Mouse (Mus musculus): ENCODE measurements around the gene Pum2. TPM values are rescaled to one million over a fixed set of nuclear protein-coding genes. Genes with fewer than 3 reads are reported as not detected.

Gene Pum2
- total and polyA plus RNA-seq, 3 experiments, result 62.9 to 140 (median 87.8) TPM

DNA sequence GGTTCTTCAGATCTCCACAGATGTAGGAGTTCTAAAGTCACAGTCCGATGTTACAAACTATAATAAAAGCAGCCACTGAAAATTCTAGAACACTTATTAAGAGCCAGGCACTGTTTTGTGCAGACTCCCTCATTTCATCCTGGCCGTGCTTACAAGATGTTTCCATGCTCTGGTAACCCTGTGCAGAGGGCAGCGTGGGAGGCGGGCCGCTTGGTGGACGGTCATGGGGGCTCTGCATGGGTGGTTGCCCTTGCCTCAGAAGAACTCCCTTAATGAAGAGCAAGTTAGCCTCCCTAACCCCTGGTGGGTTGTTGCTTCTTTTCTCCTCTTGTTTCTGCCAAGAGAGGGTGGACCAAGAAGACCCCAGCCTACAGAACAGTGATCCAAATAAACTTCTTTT, 85.8 kb downstream of the Pum2 start:
- H3K36me3 ChIP-seq (ENCODE audit: control insufficient read depth in 1 of 2, insufficient read depth in 2 of 2, low read length in 2 of 2), result no peaks in the 10 kb centered on the region; a peak in 1 of 4 replicates
- no peak for DNase-seq (ENCODE audit: low read depth, low spot score)
- no peak for TF ChIP-seq MAZ (IDR thresholded peaks at IDR 0.05; ENCODE audit: low read depth, low read length)
- no peak for TF ChIP-seq ETS1 (IDR thresholded peaks at IDR 0.05; ENCODE audit: low read depth, low read length)
- TF ChIP-seq MAX (IDR thresholded peaks at IDR 0.05; ENCODE audit: low read length), result no peak
- TF ChIP-seq HCFC1 (IDR thresholded peaks at IDR 0.05; ENCODE audit: low read depth, low read length), result no peak
- no peak for TF ChIP-seq MAFK (IDR thresholded peaks at IDR 0.05; ENCODE audit: borderline replicate concordance, low read depth, low read length)
- TF ChIP-seq USF1 (IDR thresholded peaks at IDR 0.05; ENCODE audit: low read depth, low read length), result no peak
- TF ChIP-seq USF2 (IDR thresholded peaks at IDR 0.05; ENCODE audit: borderline replicate concordance in 1 of 2, insufficient read depth in 1 of 2, low read depth in 1 of 2, low read length in 2 of 2), result no peak
- TF ChIP-seq POLR2AphosphoS2 (IDR thresholded peaks at IDR 0.05; ENCODE audit: low read length), result no peak
- no peak for TF ChIP-seq GABPA (IDR thresholded peaks at IDR 0.05; ENCODE audit: low read depth, low read length)
- no peak for TF ChIP-seq NELFE (IDR thresholded peaks at IDR 0.05; ENCODE audit: low read depth, low read length)
- TF ChIP-seq ZMIZ1 (IDR thresholded peaks at IDR 0.05; ENCODE audit: low read depth, low read length), result no peak
- no peak for TF ChIP-seq RAD21 (IDR thresholded peaks at IDR 0.05; ENCODE audit: low read depth, low read length)
- no peak for TF ChIP-seq ZC3H11A (IDR thresholded peaks at IDR 0.05; ENCODE audit: low read depth, low read length)
- no peak for TF ChIP-seq CTCF (IDR thresholded peaks at IDR 0.05 in 2 of 3, conservative IDR thresholded peaks at IDR 0.05 in 1 of 3; ENCODE audit: control insufficient read depth in 1 of 3, insufficient read depth in 1 of 3, low read depth in 2 of 3, low read length in 3 of 3, poor library complexity in 1 of 3, severe bottlenecking in 1 of 3)
- TF ChIP-seq UBTF (IDR thresholded peaks at IDR 0.05; ENCODE audit: borderline replicate concordance, insufficient read depth, low read depth, low read length), result no peak

DNA sequence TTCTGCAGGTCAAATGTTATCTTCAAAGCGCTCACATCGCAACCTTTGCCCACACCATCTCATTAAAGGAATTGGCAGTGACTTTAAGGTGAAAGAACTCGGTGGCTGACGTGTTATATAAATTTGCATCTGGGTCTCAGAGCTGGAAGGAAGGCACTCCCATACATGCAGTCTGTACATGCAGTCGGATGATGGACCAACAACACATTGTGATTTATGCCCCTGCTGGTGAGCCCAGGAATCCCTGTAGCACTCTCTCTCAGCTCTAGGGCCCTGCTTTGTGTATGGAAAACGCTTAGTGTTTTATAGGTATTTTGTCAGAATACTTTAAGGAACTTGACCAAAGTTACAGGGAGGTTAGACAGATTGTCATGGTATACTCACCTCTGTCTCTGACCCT, 86.6 kb downstream of the Pum2 start:
- Histone ChIP-seq H3K4me1 (ENCODE audit: control insufficient read depth in 1 of 2, insufficient read depth in 2 of 2, low read length in 2 of 2) (no peaks in the 10 kb centered on the region), H3K79me2 (ENCODE audit: control insufficient read depth, insufficient read depth, low read length, poor library complexity) (no peaks in the 10 kb centered on the region), H3K9ac (ENCODE audit: control insufficient read depth, low read depth, low read length, poor library complexity, severe bottlenecking) (no peak overlapping the region), H3K27ac (ENCODE audit: control insufficient read depth, low read depth, low read length) (no peak overlapping the region), H3K9me3 (replicated peaks; ENCODE audit: insufficient read depth, low read length) (no peaks in the 10 kb centered on the region), H3K36me3 (ENCODE audit: control insufficient read depth in 1 of 2, insufficient read depth in 2 of 2, low read length in 2 of 2) (no peaks in the 10 kb centered on the region; a peak in 1 of 4 replicates), H3K27me3 (ENCODE audit: control insufficient read depth in 1 of 2, insufficient read depth in 2 of 2, low read length in 2 of 2) (no peaks in the 10 kb centered on the region; a peak in 1 of 4 replicates), H3K4me3 (ENCODE audit: control insufficient read depth in 1 of 2, insufficient read depth in 1 of 2, low read depth in 2 of 2, low read length in 2 of 2) (no peak overlapping the region)
- no peak for TF ChIP-seq RCOR1 (IDR thresholded peaks at IDR 0.05; ENCODE audit: low read depth, low read length)
- no peak for TF ChIP-seq HCFC1 (IDR thresholded peaks at IDR 0.05; ENCODE audit: low read depth, low read length)
- TF ChIP-seq GABPA (IDR thresholded peaks at IDR 0.05; ENCODE audit: low read depth, low read length), result no peak
- no peak for TF ChIP-seq JUND (IDR thresholded peaks at IDR 0.05; ENCODE audit: low read depth, low read length)
- no peak for TF ChIP-seq MAFK (IDR thresholded peaks at IDR 0.05; ENCODE audit: borderline replicate concordance, low read depth, low read length)
- TF ChIP-seq GATA1 (IDR thresholded peaks at IDR 0.05; ENCODE audit: low read depth, low read length), result no peak
- TF ChIP-seq ZMIZ1 (IDR thresholded peaks at IDR 0.05; ENCODE audit: low read depth, low read length), result no peak
- TF ChIP-seq E2F4 (IDR thresholded peaks at IDR 0.05; ENCODE audit: borderline replicate concordance, low read depth, low read length), result no peak
- TF ChIP-seq POLR2A (IDR thresholded peaks at IDR 0.05; ENCODE audit: control insufficient read depth in 1 of 2, insufficient read depth in 1 of 2, low read depth in 1 of 2, low read length in 2 of 2, poor library complexity in 1 of 2), result no peak
- TF ChIP-seq SIN3A (IDR thresholded peaks at IDR 0.05; ENCODE audit: low read length), result no peak
- no peak for TF ChIP-seq CTCF (IDR thresholded peaks at IDR 0.05 in 2 of 3, conservative IDR thresholded peaks at IDR 0.05 in 1 of 3; ENCODE audit: control insufficient read depth in 1 of 3, insufficient read depth in 1 of 3, low read depth in 2 of 3, low read length in 3 of 3, poor library complexity in 1 of 3, severe bottlenecking in 1 of 3)
- no peak for TF ChIP-seq CHD1 (IDR thresholded peaks at IDR 0.05; ENCODE audit: low read depth, low read length)
- TF ChIP-seq CHD2 (IDR thresholded peaks at IDR 0.05; ENCODE audit: low read length), result no peak
- TF ChIP-seq MEF2A (IDR thresholded peaks at IDR 0.05; ENCODE audit: extremely low read depth, insufficient replicate concordance, low read depth, low read length, poor library complexity, severe bottlenecking), result no peak
- no peak for DNase-seq (ENCODE audit: low read depth, low spot score)

More for the DNA sequence above, 85.8 kb downstream of the Pum2 start:
- no peaks in the 10 kb centered on the region for H3K9me3 ChIP-seq (replicated peaks; ENCODE audit: insufficient read depth, low read length)
- H3K9ac ChIP-seq (ENCODE audit: control insufficient read depth, low read depth, low read length, poor library complexity, severe bottlenecking), result no peak overlapping the region
- no peaks in the 10 kb centered on the region for H3K4me1 ChIP-seq (ENCODE audit: control insufficient read depth in 1 of 2, insufficient read depth in 2 of 2, low read length in 2 of 2)
- H3K27me3 ChIP-seq (ENCODE audit: control insufficient read depth in 1 of 2, insufficient read depth in 2 of 2, low read length in 2 of 2), result no peaks in the 10 kb centered on the region; a peak in 1 of 4 replicates
- no peak overlapping the region for H3K27ac ChIP-seq (ENCODE audit: control insufficient read depth, low read depth, low read length)
- H3K4me3 ChIP-seq (ENCODE audit: control insufficient read depth in 1 of 2, insufficient read depth in 1 of 2, low read depth in 2 of 2, low read length in 2 of 2), result no peak overlapping the region
- no peaks in the 10 kb centered on the region for H3K79me2 ChIP-seq (ENCODE audit: control insufficient read depth, insufficient read depth, low read length, poor library complexity)

Data from MEL (cell line).